Mouse (Mus musculus) heart, postnatal 0 days (tissue): ENCODE measurements around the gene Dlk1.

ENCODE experiments used
- CTCF ChIP-seq: IDR thresholded peaks from 2 replicates; pipeline ENCODE4 v1.5.1; 2016; ENCODE audit warnings: antibody characterized with exemption, control low read depth, low read depth
- EP300 ChIP-seq: IDR thresholded peaks from 2 replicates; pipeline ENCODE4 v1.6.1; 2016; ENCODE audit warnings: antibody characterized with exemption, low read depth

DNA sequence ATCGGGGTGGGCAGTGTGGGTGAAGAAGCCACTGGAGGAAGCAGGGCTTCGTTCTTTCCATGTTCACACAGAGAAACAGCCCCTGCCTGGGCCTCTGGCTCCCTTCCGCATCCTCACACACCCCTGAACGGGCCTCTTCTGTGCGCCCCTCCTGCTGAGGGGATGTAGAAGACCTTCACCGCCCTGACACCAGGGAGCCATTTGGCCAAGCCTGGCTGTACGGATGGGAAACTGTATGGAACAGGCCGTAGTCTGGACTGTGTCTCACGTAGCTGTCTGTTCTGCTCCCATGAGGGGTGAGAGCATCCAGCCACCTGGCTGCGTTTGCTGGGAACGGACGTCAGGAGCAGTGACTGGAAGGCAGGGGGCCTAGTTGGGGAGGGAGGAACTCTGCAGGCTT lies 15.8 kb upstream of the Dlk1 start:
- TF ChIP-seq CTCF = no peak
- TF ChIP-seq EP300 = no peak
